Mouse (Mus musculus): ENCODE results near the gene Herc6. TPM values are rescaled to one million over a fixed set of nuclear protein-coding genes. Genes with fewer than 3 reads are reported as not detected.

The Herc6 gene
- polyA plus RNA-seq (2015; fragmentation: Nextera tagmentation; extraction: Ambion mirVana) = 2.7 TPM in 2 replicates

DNA sequence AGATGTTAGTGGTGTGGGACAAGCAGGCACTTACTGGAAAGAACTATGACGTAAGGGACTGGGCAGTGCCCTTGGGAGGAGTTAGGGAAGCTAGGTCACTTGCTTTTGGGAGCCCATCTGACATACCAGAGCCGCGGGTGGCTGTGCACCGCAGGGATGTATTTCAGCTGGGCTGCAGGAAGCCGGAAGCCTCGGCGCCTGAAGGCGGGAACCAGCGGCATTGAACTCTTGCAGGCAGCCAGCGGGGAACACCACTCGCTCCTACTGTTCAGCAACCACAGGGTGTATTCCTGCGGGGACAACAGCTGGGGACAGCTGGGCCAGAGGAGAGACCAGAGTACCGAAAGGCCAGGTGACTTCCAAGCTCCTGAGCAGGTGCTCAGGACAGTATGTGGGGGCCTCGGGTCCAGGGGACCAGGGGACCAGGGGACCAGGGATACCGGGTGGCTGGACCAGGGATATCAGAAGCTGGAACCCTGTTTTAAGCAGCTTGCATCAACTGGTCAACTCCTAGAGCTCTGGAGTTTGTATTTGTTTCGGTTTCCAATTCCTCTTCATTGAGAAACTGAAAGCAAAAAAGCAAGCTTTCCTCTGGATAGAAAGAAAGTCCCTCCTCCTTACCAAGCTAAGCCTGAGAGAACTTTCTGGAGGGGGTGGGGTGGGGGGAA lies at the start of gene Herc6:
Gene Herc6, plus strand, starts transcription at position 120 of the 668 bp plus-strand sequence.
- Histone ChIP-seq H3K4me2 (ENCODE audit: low read depth, low read length) (peak within 1 kb of the TSS; percentile 67), H3K4me1 (ENCODE audit: control insufficient read depth, low read depth, low read length) (peaks cover 2% of the 10 kb centered on the region; the same call in 1 of the 2 replicates), H3K27me3 (ENCODE audit: control insufficient read depth, insufficient read depth, low read depth, low read length) (no peaks in the 10 kb centered on the region), H3K9ac (ENCODE audit: low read depth, low read length) (peak within 1 kb of the TSS; percentile 84), H3K4me3 (ENCODE audit: low read depth, low read length) (peak within 1 kb of the TSS; percentile 79), H3K9me3 (replicated peaks; ENCODE audit: control insufficient read depth, low read length) (no peaks in the 10 kb centered on the region), H3K36me3 (ENCODE audit: control insufficient read depth, insufficient read depth) (no peaks in the 10 kb centered on the region), H3K27ac (ENCODE audit: low read length) (peak within 1 kb of the TSS; percentile 76)
- ATAC-seq (ENCODE audit: low read depth) = peak; percentile 95
- WGBS (ENCODE audit: insufficient replicate concordance) = under 1% methylated on average over 16 of the region's 16 CpGs

- no peaks in the 10 kb centered on the region for H3K27me3 ChIP-seq (ENCODE audit: control insufficient read depth, insufficient read depth, low read depth, low read length)
- no peak overlapping the region for H3K9ac ChIP-seq (ENCODE audit: low read depth, low read length)
- no peak overlapping the region for H3K4me2 ChIP-seq (ENCODE audit: low read depth, low read length)
Measured at GRCm38 (mm10) chr6:57531011-57531410, 49.8 kb upstream of the Herc6 start.

DNA sequence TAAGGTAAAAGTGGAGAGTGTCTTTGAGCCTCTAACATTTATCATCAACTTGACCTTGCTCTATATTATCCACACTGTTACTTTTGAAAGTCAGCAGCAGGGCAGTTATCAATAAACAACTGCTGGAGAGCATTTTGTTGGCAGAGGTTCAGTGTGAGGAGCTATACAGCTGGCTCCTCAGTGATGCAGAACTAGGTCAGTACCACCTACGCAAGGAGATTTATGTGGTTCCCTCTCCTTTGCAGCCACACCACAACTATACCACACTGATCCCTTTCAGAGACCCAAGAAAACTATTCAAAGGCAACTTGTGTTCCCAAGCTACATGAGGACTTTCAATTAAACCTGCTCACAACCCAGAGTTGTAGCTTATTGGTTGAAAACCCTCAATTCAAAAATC lies 49.4 kb upstream of the Herc6 start:
- H3K27me3 ChIP-seq (ENCODE audit: control insufficient read depth, insufficient read depth, low read depth, low read length) = no peaks in the 10 kb centered on the region
- H3K4me1 ChIP-seq (ENCODE audit: control insufficient read depth, low read depth, low read length) = peaks cover 2% of the 10 kb centered on the region
- no peak for ATAC-seq (ENCODE audit: low read depth)
- H3K27ac ChIP-seq (ENCODE audit: low read length) = no peak overlapping the region
- no peaks in the 10 kb centered on the region for H3K36me3 ChIP-seq (ENCODE audit: control insufficient read depth, insufficient read depth)
- 65% methylated on average over 1 of the region's 1 CpGs for WGBS (ENCODE audit: insufficient replicate concordance)
- H3K4me2 ChIP-seq (ENCODE audit: low read depth, low read length) = no peak overlapping the region
- no peak overlapping the region for H3K4me3 ChIP-seq (ENCODE audit: low read depth, low read length)
- H3K9ac ChIP-seq (ENCODE audit: low read depth, low read length) = no peak overlapping the region
- H3K9me3 ChIP-seq (replicated peaks; ENCODE audit: control insufficient read depth, low read length) = no peaks in the 10 kb centered on the region

More at GRCm38 (mm10) chr6:57531011-57531410, 49.8 kb upstream of the Herc6 start:
- Histone ChIP-seq H3K4me1 (ENCODE audit: control insufficient read depth, low read depth, low read length) (peaks cover 2% of the 10 kb centered on the region), H3K4me3 (ENCODE audit: low read depth, low read length) (no peak overlapping the region), H3K36me3 (ENCODE audit: control insufficient read depth, insufficient read depth) (no peaks in the 10 kb centered on the region), H3K27ac (ENCODE audit: low read length) (no peak overlapping the region), H3K9me3 (replicated peaks; ENCODE audit: control insufficient read depth, low read length) (no peaks in the 10 kb centered on the region)
- 55% methylated on average over 4 of the region's 4 CpGs for WGBS (ENCODE audit: insufficient replicate concordance)
- no peak for ATAC-seq (ENCODE audit: low read depth)

GRCm38 (mm10) chr6:57532022-57532421 lies 48.8 kb upstream of the Herc6 start:
- Histone ChIP-seq H3K9me3 (replicated peaks; ENCODE audit: control insufficient read depth, low read length) (no peaks in the 10 kb centered on the region), H3K9ac (ENCODE audit: low read depth, low read length) (no peak overlapping the region), H3K4me2 (ENCODE audit: low read depth, low read length) (no peak overlapping the region), H3K36me3 (ENCODE audit: control insufficient read depth, insufficient read depth) (no peaks in the 10 kb centered on the region), H3K4me1 (ENCODE audit: control insufficient read depth, low read depth, low read length) (peaks cover 2% of the 10 kb centered on the region), H3K27me3 (ENCODE audit: control insufficient read depth, insufficient read depth, low read depth, low read length) (no peaks in the 10 kb centered on the region), H3K27ac (ENCODE audit: low read length) (no peak overlapping the region), H3K4me3 (ENCODE audit: low read depth, low read length) (no peak overlapping the region)
- ATAC-seq (ENCODE audit: low read depth) = no peak
- WGBS (ENCODE audit: insufficient replicate concordance) = 59% methylated on average over 1 of the region's 1 CpGs

GRCm38 (mm10) chr6:57533410-57533809 lies 47.4 kb upstream of the Herc6 start:
- Histone ChIP-seq H3K4me1 (ENCODE audit: control insufficient read depth, low read depth, low read length) (peaks cover 2% of the 10 kb centered on the region), H3K27ac (ENCODE audit: low read length) (no peak overlapping the region), H3K27me3 (ENCODE audit: control insufficient read depth, insufficient read depth, low read depth, low read length) (no peaks in the 10 kb centered on the region), H3K36me3 (ENCODE audit: control insufficient read depth, insufficient read depth) (no peaks in the 10 kb centered on the region), H3K9ac (ENCODE audit: low read depth, low read length) (no peak overlapping the region), H3K4me2 (ENCODE audit: low read depth, low read length) (peak overlapping the region; percentile 72; the same call in 1 of the 2 replicates), H3K9me3 (replicated peaks; ENCODE audit: control insufficient read depth, low read length) (no peaks in the 10 kb centered on the region), H3K4me3 (ENCODE audit: low read depth, low read length) (peak overlapping the region; percentile 5; the same call in 1 of the 2 replicates)
- no peak for ATAC-seq (ENCODE audit: low read depth)
- 24% methylated on average over 2 of the region's 2 CpGs for WGBS (ENCODE audit: insufficient replicate concordance)

- H3K36me3 ChIP-seq (ENCODE audit: control insufficient read depth, insufficient read depth) = no peaks in the 10 kb centered on the region
- peak overlapping the region; percentile 78 for H3K27ac ChIP-seq (ENCODE audit: low read length)
- WGBS (ENCODE audit: insufficient replicate concordance) = 5% methylated on average over 8 of the region's 8 CpGs
- no peaks in the 10 kb centered on the region for H3K27me3 ChIP-seq (ENCODE audit: control insufficient read depth, insufficient read depth, low read depth, low read length)
- H3K9me3 ChIP-seq (replicated peaks; ENCODE audit: control insufficient read depth, low read length) = no peaks in the 10 kb centered on the region
- H3K4me1 ChIP-seq (ENCODE audit: control insufficient read depth, low read depth, low read length) = peaks cover 2% of the 10 kb centered on the region
- H3K4me3 ChIP-seq (ENCODE audit: low read depth, low read length) = peak overlapping the region; percentile 66
- ATAC-seq (ENCODE audit: low read depth) = no peak
- H3K4me2 ChIP-seq (ENCODE audit: low read depth, low read length) = peak overlapping the region; percentile 72
- H3K9ac ChIP-seq (ENCODE audit: low read depth, low read length) = peak overlapping the region; percentile 55; the same call in 1 of the 2 replicates
Measured at GRCm38 (mm10) chr6:57534231-57534610, 46.6 kb upstream of the Herc6 start.

DNA sequence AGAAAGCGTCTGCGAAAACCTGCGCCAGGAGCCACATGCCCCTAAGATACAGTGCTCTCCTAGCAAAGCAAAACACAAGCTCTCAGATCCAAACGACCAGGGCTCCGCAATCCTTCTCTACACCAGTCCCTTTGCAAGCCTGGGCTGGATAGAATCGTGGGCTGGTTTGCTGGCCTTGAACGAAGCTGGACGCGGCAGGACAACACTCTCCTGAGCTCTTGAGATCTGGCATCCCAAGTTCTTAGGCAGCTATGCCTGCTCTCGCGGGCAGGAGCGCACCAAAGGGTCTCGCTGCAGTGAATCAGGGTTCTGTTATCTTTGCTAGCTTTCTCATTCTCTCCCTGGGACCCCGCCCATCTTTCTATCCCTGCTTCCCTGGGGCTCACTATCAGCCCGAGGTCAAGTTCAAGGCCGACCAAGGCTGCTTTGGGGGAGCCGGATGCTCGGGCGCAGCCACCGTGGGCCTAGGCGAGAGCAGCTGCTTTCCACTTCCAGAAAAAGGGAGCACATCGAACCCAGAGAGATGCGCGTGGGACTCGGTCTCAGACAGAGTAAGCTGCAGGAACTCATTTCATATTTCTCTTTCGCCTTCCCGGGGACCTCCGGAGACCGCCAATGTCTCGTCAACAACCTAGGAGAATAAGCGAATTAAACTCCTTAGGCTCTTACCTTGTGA lies 46.1 kb upstream of the Herc6 start:
- Histone ChIP-seq H3K36me3 (ENCODE audit: control insufficient read depth, insufficient read depth) (no peaks in the 10 kb centered on the region), H3K27me3 (ENCODE audit: control insufficient read depth, insufficient read depth, low read depth, low read length) (no peaks in the 10 kb centered on the region), H3K4me3 (ENCODE audit: low read depth, low read length) (peak overlapping the region; percentile 66), H3K4me2 (ENCODE audit: low read depth, low read length) (peak overlapping the region; percentile 72), H3K9me3 (replicated peaks; ENCODE audit: control insufficient read depth, low read length) (no peaks in the 10 kb centered on the region), H3K27ac (ENCODE audit: low read length) (peak overlapping the region; percentile 78), H3K4me1 (ENCODE audit: control insufficient read depth, low read depth, low read length) (peaks cover 2% of the 10 kb centered on the region), H3K9ac (ENCODE audit: low read depth, low read length) (peak overlapping the region; percentile 55)
- WGBS (ENCODE audit: insufficient replicate concordance) = 2% methylated on average over 31 of the region's 31 CpGs
- no peak; the same call in 1 of the 2 replicates for ATAC-seq (ENCODE audit: low read depth)

- H3K36me3 ChIP-seq (ENCODE audit: control insufficient read depth, insufficient read depth) = no peaks in the 10 kb centered on the region
- peak within 1 kb of the TSS; percentile 66 for H3K4me3 ChIP-seq (ENCODE audit: low read depth, low read length)
- ATAC-seq (ENCODE audit: low read depth) = peak; percentile 95
- no peaks in the 10 kb centered on the region for H3K9me3 ChIP-seq (replicated peaks; ENCODE audit: control insufficient read depth, low read length)
- H3K27me3 ChIP-seq (ENCODE audit: control insufficient read depth, insufficient read depth, low read depth, low read length) = no peaks in the 10 kb centered on the region
- H3K4me1 ChIP-seq (ENCODE audit: control insufficient read depth, low read depth, low read length) = peaks cover 2% of the 10 kb centered on the region
- H3K9ac ChIP-seq (ENCODE audit: low read depth, low read length) = peak within 1 kb of the TSS; percentile 55
- peak within 1 kb of the TSS; percentile 72 for H3K4me2 ChIP-seq (ENCODE audit: low read depth, low read length)
- peak within 1 kb of the TSS; percentile 83 for H3K27ac ChIP-seq (ENCODE audit: low read length)
- WGBS (ENCODE audit: insufficient replicate concordance) = under 1% methylated on average over 24 of the region's 24 CpGs
Measured at GRCm38 (mm10) chr6:57535386-57535936, 45.3 kb upstream of the Herc6 start, which contains the start of gene Ppm1k. TSS of gene Ppm1k (minus strand) at chr6:57535468.
